Mouse (Mus musculus) lung, adult 2 months (tissue): ENCODE measurements around the gene Glb1. TPM values are rescaled to one million over a fixed set of nuclear protein-coding genes. Genes with fewer than 3 reads are reported as not detected.
"Not testable (repeated sequence)": the region's sequence is repeated elsewhere in the genome, so short reads cannot be mapped to it uniquely, and the experiment has no call there.

Experiments
- DNase-seq: peaks from one replicate; pipeline ENCODE4 v3.0.0; 2022
- H3K4me1 ChIP-seq: fragments of 200-500 bp; 2 replicates; pipeline ENCODE4 v1.6.1; 2011; ENCODE audit warnings: low read length; ENCODE audit not compliant: control insufficient read depth, insufficient read depth
- H3K4me3 ChIP-seq: fragments of 200-500 bp; replicated peaks from 2 replicates; pipeline ENCODE3; 2011; ENCODE audit warnings: low read depth, mild to moderate bottlenecking, control low read depth, low read length; ENCODE audit errors: extremely low read depth
- CTCF ChIP-seq: fragments of 200-500 bp; IDR thresholded peaks from 2 replicates; pipeline ENCODE4 v1.5.1; 2011; ENCODE audit warnings: mild to moderate bottlenecking, low read length, control low read depth; ENCODE audit not compliant: insufficient read depth
- POLR2A ChIP-seq: fragments of 200-500 bp; IDR thresholded peaks from 2 replicates; pipeline ENCODE4 v1.6.1; 2011; ENCODE audit warnings: low read depth, mild to moderate bottlenecking, control low read depth, low read length, borderline replicate concordance; ENCODE audit errors: extremely low read depth
- WGBS: fragments of 180-500 bp; shearing (Covaris S2); methylation state at CpG from one replicate; pipeline ENCODE4 v1.1.7; 2018; 5-methylcytosine and 5-hydroxymethylcytosine counted together
- polyA plus RNA-seq: library from polyadenylated mRNA; depleted of rRNA; stranded (reverse); fragments of >200 nt; gene quantifications from 2 replicates; pipeline ENCODE4 v1.2.3, GENCODE M21; 2012; rRNA removed

The Glb1 gene
- polyA plus RNA-seq, result 24.9 and 26.8 TPM in 2 replicates

GRCm38 (mm10) chr9:114400949-114401684 lies at the start of gene Glb1, which contains the start of gene Tmppe:
TSS of gene Glb1 (plus strand) at chr9:114401076.
TSS of gene Tmppe (plus strand) at chr9:114401105.
- WGBS, result under 1% methylated on average over 73 of the region's 73 CpGs
- peak; percentile 61; the same call in 1 of the 2 replicates for TF ChIP-seq POLR2A
- no peak for TF ChIP-seq CTCF
- peak within 1 kb of the TSS; percentile 92 for H3K4me3 ChIP-seq
- DNase-seq, result peak; percentile 77
- H3K4me1 ChIP-seq, result peaks cover 5% of the 10 kb centered on the region; the same call in 1 of the 2 replicates

- DNase-seq, result peak; percentile 83
- TF ChIP-seq CTCF (no peak), POLR2A (no peak)
- peak overlapping the region; percentile 60 for H3K4me3 ChIP-seq
- WGBS, result under 1% methylated on average over 48 of the region's 48 CpGs
- no peaks in the 10 kb centered on the region for H3K4me1 ChIP-seq
Observed at GRCm38 (mm10) chr9:114367783-114368470, 32.9 kb upstream of the Glb1 start.

GRCm38 (mm10) chr9:114368471-114368858 lies 32.4 kb upstream of the Glb1 start:
- TF ChIP-seq CTCF (no peak), POLR2A (no peak)
- DNase-seq, result no peak
- 19% methylated on average over 12 of the region's 12 CpGs for WGBS

GRCm38 (mm10) chr9:114369389-114369788 lies 31.5 kb upstream of the Glb1 start:
- H3K4me3 ChIP-seq, H3K4me1 ChIP-seq, DNase-seq: not testable (repeated sequence)
- 55% methylated on average over 5 of the region's 5 CpGs for WGBS

More at GRCm38 (mm10) chr9:114368471-114368858, 32.4 kb upstream of the Glb1 start:
- Histone ChIP-seq H3K4me3 (peak overlapping the region; percentile 57), H3K4me1 (no peaks in the 10 kb centered on the region)

- 30% methylated on average over 5 of the region's 5 CpGs for WGBS
- not testable (repeated sequence) for H3K4me3 ChIP-seq, H3K4me1 ChIP-seq, DNase-seq
Observed at GRCm38 (mm10) chr9:114371717-114372116, 29.2 kb upstream of the Glb1 start.

GRCm38 (mm10) chr9:114375276-114375962 lies 25.5 kb upstream of the Glb1 start:
- no peak for TF ChIP-seq CTCF
- no peak for TF ChIP-seq POLR2A
- DNase-seq, result no peak
- Histone ChIP-seq H3K4me1 (peaks cover 2% of the 10 kb centered on the region; the same call in 1 of the 2 replicates), H3K4me3 (no peak overlapping the region)
- WGBS, result 84% methylated on average over 10 of the region's 10 CpGs

GRCm38 (mm10) chr9:114377168-114377567 lies 23.7 kb upstream of the Glb1 start:
- TF ChIP-seq CTCF (no peak), POLR2A (no peak)
- H3K4me3 ChIP-seq, result no peak overlapping the region
- no peak for DNase-seq
- WGBS, result 75% methylated on average over 10 of the region's 10 CpGs
- peaks cover 2% of the 10 kb centered on the region; the same call in 1 of the 2 replicates for H3K4me1 ChIP-seq

- TF ChIP-seq CTCF (no peak), POLR2A (no peak)
- 85% methylated on average over 12 of the region's 12 CpGs for WGBS
- Histone ChIP-seq H3K4me3 (no peak overlapping the region), H3K4me1 (peaks cover 2% of the 10 kb centered on the region; the same call in 1 of the 2 replicates)
- DNase-seq, result no peak
Observed at GRCm38 (mm10) chr9:114379871-114380270, 21.0 kb upstream of the Glb1 start.

GRCm38 (mm10) chr9:114380881-114381733 lies 19.8 kb upstream of the Glb1 start:
- no peak for TF ChIP-seq POLR2A
- TF ChIP-seq CTCF, result peak; percentile 8; the same call in 1 of the 2 replicates
- Histone ChIP-seq H3K4me3 (no peak overlapping the region), H3K4me1 (peaks cover 2% of the 10 kb centered on the region; the same call in 1 of the 2 replicates)
- WGBS, result 69% methylated on average over 17 of the region's 17 CpGs
- DNase-seq, result no peak
